Mouse (Mus musculus): ENCODE measurements around the gene Stard9. TPM values are rescaled to one million over a fixed set of nuclear protein-coding genes. Genes with fewer than 3 reads are reported as not detected.

Stard9 gene
- polyA plus RNA-seq, 1 experiment from 2014 or later, result 8.0 TPM

Other genes with a start within 250 kb of the Stard9 start
- gene Ganc, start 225.2 kb upstream of the Stard9 start, polyA plus RNA-seq (2014; fragmentation: Nextera tagmentation; extraction: Ambion mirVana), result 8.2 and 10.8 TPM in 2 replicates
- 17.4 and 20.2 TPM in 2 replicates for gene Tmem87a, start 225.0 kb upstream of the Stard9 start, polyA plus RNA-seq (2014; fragmentation: Nextera tagmentation; extraction: Ambion mirVana)
- gene Capn3, start 173.1 kb upstream of the Stard9 start, polyA plus RNA-seq (2014; fragmentation: Nextera tagmentation; extraction: Ambion mirVana), result 1.2 and 1.3 TPM in 2 replicates
- 52.9 and 69.6 TPM in 2 replicates for gene Zfp106, start 65.3 kb upstream of the Stard9 start, polyA plus RNA-seq (2014; fragmentation: Nextera tagmentation; extraction: Ambion mirVana)
- gene Snap23, start 61.5 kb upstream of the Stard9 start, polyA plus RNA-seq (2014; fragmentation: Nextera tagmentation; extraction: Ambion mirVana), result 46.0 and 61.0 TPM in 2 replicates
- gene Haus2, start 19.7 kb upstream of the Stard9 start, polyA plus RNA-seq (2014; fragmentation: Nextera tagmentation; extraction: Ambion mirVana), result 23.3 and 27.4 TPM in 2 replicates
- 19.0 and 19.9 TPM in 2 replicates for gene Lrrc57, start 19.6 kb upstream of the Stard9 start, polyA plus RNA-seq (2014; fragmentation: Nextera tagmentation; extraction: Ambion mirVana)
- gene Cdan1, start 221.0 kb downstream of the Stard9 start, polyA plus RNA-seq (2014; fragmentation: Nextera tagmentation; extraction: Ambion mirVana), result 7.0 and 8.9 TPM in 2 replicates
- 4.2 and 5.3 TPM in 2 replicates for gene Ttbk2, start 221.5 kb downstream of the Stard9 start, polyA plus RNA-seq (2014; fragmentation: Nextera tagmentation; extraction: Ambion mirVana)